Mouse (Mus musculus) MEL (cell line): Measurements from ENCODE around the gene Slc9a3r1. TPM values are rescaled to one million over a fixed set of nuclear protein-coding genes. Genes with fewer than 3 reads are reported as not detected.

Experiments used
- DNase-seq: peaks from one replicate; pipeline ENCODE4 v3.0.0; 2011; ENCODE audit warnings: low read depth, low spot score
- H3K27ac ChIP-seq: 2 replicates; pipeline ENCODE4 v1.5.1; 2012; ENCODE audit warnings: low read depth, mild to moderate bottlenecking, control low read depth, low read length, moderate library complexity; ENCODE audit not compliant: control insufficient read depth
- H3K27me3 ChIP-seq, 2 experiments: fragments of 150-350 bp in 1 of 2; sonication (generic) in 1 of 2; 2 replicates each; pipeline ENCODE4 v1.6.1; 2012; ENCODE audit warnings: low read length in 2 of 2, mild to moderate bottlenecking in 2 of 2, improper control_type of control experiment in 1 of 2, moderate library complexity in 1 of 2; ENCODE audit not compliant: insufficient read depth in 2 of 2, control insufficient read depth in 1 of 2
- H3K36me3 ChIP-seq, 2 experiments: 2 replicates each; pipeline ENCODE4 v1.6.1; 2012 to 2014; ENCODE audit warnings: low read length in 2 of 2, improper control_type of control experiment in 1 of 2, inconsistent platforms in 1 of 2, mild to moderate bottlenecking in 1 of 2; ENCODE audit not compliant: insufficient read depth in 2 of 2, control insufficient read depth in 1 of 2
- H3K4me1 ChIP-seq, 2 experiments: fragments of 150-350 bp in 1 of 2; sonication (generic) in 1 of 2; 2 replicates each; pipeline ENCODE4 v1.6.1; 2012; ENCODE audit warnings: low read length in 2 of 2, improper control_type of control experiment in 1 of 2, mild to moderate bottlenecking in 1 of 2; ENCODE audit not compliant: insufficient read depth in 2 of 2, control insufficient read depth in 1 of 2
- H3K4me3 ChIP-seq, 2 experiments: fragments of 150-350 bp in 1 of 2; sonication (generic) in 1 of 2; 2 replicates each; pipeline ENCODE4 v1.5.1; 2012; ENCODE audit warnings: low read depth in 2 of 2, low read length in 2 of 2, mild to moderate bottlenecking in 2 of 2, moderate library complexity in 2 of 2, control low read depth in 1 of 2, improper control_type of control experiment in 1 of 2; ENCODE audit not compliant: control insufficient read depth in 1 of 2, insufficient read depth in 1 of 2
- H3K79me2 ChIP-seq: 2 replicates; pipeline ENCODE4 v1.6.1; 2012; ENCODE audit warnings: mild to moderate bottlenecking, low read length, moderate library complexity; ENCODE audit not compliant: control insufficient read depth, poor library complexity, insufficient read depth
- H3K9ac ChIP-seq: 2 replicates; pipeline ENCODE4 v1.6.1; 2012; ENCODE audit warnings: low read depth, mild to moderate bottlenecking, control low read depth, low read length, moderate library complexity; ENCODE audit not compliant: control insufficient read depth, poor library complexity, severe bottlenecking
- H3K9me3 ChIP-seq: fragments of 150-350 bp; sonication (generic); replicated peaks from 2 replicates; pipeline ENCODE4 v1.6.1; 2012; ENCODE audit warnings: mild to moderate bottlenecking, low read length, improper control_type of control experiment, moderate library complexity; ENCODE audit not compliant: insufficient read depth
- BHLHE40 ChIP-seq: IDR thresholded peaks from 2 replicates; pipeline ENCODE4 v1.6.1; 2012; ENCODE audit warnings: low read depth, mild to moderate bottlenecking, inconsistent platforms, low read length, improper control_type of control experiment, borderline replicate concordance
- CHD1 ChIP-seq: IDR thresholded peaks from 2 replicates; pipeline ENCODE4 v1.6.1; 2012; ENCODE audit warnings: low read depth, mild to moderate bottlenecking, inconsistent platforms, low read length, improper control_type of control experiment
- CHD2 ChIP-seq: IDR thresholded peaks from 2 replicates; pipeline ENCODE4 v1.6.1; 2011; ENCODE audit warnings: low read length, improper control_type of control experiment
- CTCF ChIP-seq, 3 experiments: IDR thresholded peaks in 2 of 3; conservative IDR thresholded peaks in 1 of 3; 2 replicates each; pipeline ENCODE4 v1.5.1; 2011 to 2012; ENCODE audit warnings: low read length in 3 of 3, low read depth in 2 of 3, mild to moderate bottlenecking in 2 of 3, improper control_type of control experiment in 1 of 3, inconsistent platforms in 1 of 3, mixed read lengths in 1 of 3, moderate library complexity in 1 of 3; ENCODE audit not compliant: control insufficient read depth in 1 of 3, insufficient read depth in 1 of 3, poor library complexity in 1 of 3, severe bottlenecking in 1 of 3
- E2F4 ChIP-seq: IDR thresholded peaks from 2 replicates; pipeline ENCODE4 v1.6.1; 2011; ENCODE audit warnings: low read depth, low read length, improper control_type of control experiment, borderline replicate concordance
- ELF1 ChIP-seq: IDR thresholded peaks from 2 replicates; pipeline ENCODE4 v1.6.1; 2014; ENCODE audit warnings: low read depth, mild to moderate bottlenecking, inconsistent platforms, low read length, improper control_type of control experiment, moderate library complexity
- EP300 ChIP-seq, 2 experiments: IDR thresholded peaks; 2 replicates each; pipeline ENCODE4 v1.6.1; 2011; ENCODE audit warnings: improper control_type of control experiment in 2 of 2, low read length in 2 of 2, low read depth in 1 of 2, mild to moderate bottlenecking in 1 of 2
- ETS1 ChIP-seq: IDR thresholded peaks from 2 replicates; pipeline ENCODE4 v1.6.1; 2012; ENCODE audit warnings: low read depth, mild to moderate bottlenecking, inconsistent platforms, low read length, improper control_type of control experiment, moderate library complexity
- GABPA ChIP-seq: IDR thresholded peaks from 2 replicates; pipeline ENCODE4 v1.6.1; 2012; ENCODE audit warnings: low read depth, mild to moderate bottlenecking, inconsistent platforms, low read length, improper control_type of control experiment, moderate library complexity
- GATA1 ChIP-seq: IDR thresholded peaks from 2 replicates; pipeline ENCODE4 v1.6.1; 2011; ENCODE audit warnings: low read depth, low read length, improper control_type of control experiment
- HCFC1 ChIP-seq: IDR thresholded peaks from 2 replicates; pipeline ENCODE4 v1.6.1; 2012; ENCODE audit warnings: low read depth, mild to moderate bottlenecking, inconsistent platforms, low read length, improper control_type of control experiment, moderate library complexity
- KAT2A ChIP-seq: conservative IDR thresholded peaks from 2 replicates; pipeline ENCODE4 v1.6.1; 2012; ENCODE audit warnings: low read depth, low read length, improper control_type of control experiment, inconsistent platforms
- MAFK ChIP-seq: IDR thresholded peaks from 2 replicates; pipeline ENCODE4 v1.6.1; 2011; ENCODE audit warnings: low read depth, mild to moderate bottlenecking, low read length, improper control_type of control experiment, borderline replicate concordance
- MAX ChIP-seq: IDR thresholded peaks from 2 replicates; pipeline ENCODE4 v1.6.1; 2011; ENCODE audit warnings: low read length, improper control_type of control experiment
- MAZ ChIP-seq: IDR thresholded peaks from 2 replicates; pipeline ENCODE4 v1.6.1; 2012; ENCODE audit warnings: low read depth, mild to moderate bottlenecking, inconsistent platforms, low read length, improper control_type of control experiment
- MYB ChIP-seq: IDR thresholded peaks from 2 replicates; pipeline ENCODE4 v1.6.1; 2011; ENCODE audit warnings: mild to moderate bottlenecking, low read depth, low read length, improper control_type of control experiment
- MYC ChIP-seq: IDR thresholded peaks from 2 replicates; pipeline ENCODE4 v1.6.1; 2011; ENCODE audit warnings: low read depth, mild to moderate bottlenecking, low read length, improper control_type of control experiment, moderate library complexity
- NELFE ChIP-seq: IDR thresholded peaks from 2 replicates; pipeline ENCODE4 v1.6.1; 2011; ENCODE audit warnings: low read depth, low read length, improper control_type of control experiment
- POLR2A ChIP-seq, 2 experiments: IDR thresholded peaks; 2 replicates each; pipeline ENCODE4 v1.6.1; 2011 to 2012; ENCODE audit warnings: low read length in 2 of 2, mild to moderate bottlenecking in 2 of 2, control low read depth in 1 of 2, improper control_type of control experiment in 1 of 2, low read depth in 1 of 2, moderate library complexity in 1 of 2; ENCODE audit not compliant: control insufficient read depth in 1 of 2, insufficient read depth in 1 of 2, poor library complexity in 1 of 2
- POLR2AphosphoS2 ChIP-seq: IDR thresholded peaks from 2 replicates; pipeline ENCODE4 v1.6.1; 2011; ENCODE audit warnings: low read length, improper control_type of control experiment
- RAD21 ChIP-seq: IDR thresholded peaks from 2 replicates; pipeline ENCODE4 v1.6.1; 2011; ENCODE audit warnings: mild to moderate bottlenecking, low read depth, low read length, improper control_type of control experiment
- SMC3 ChIP-seq: IDR thresholded peaks from 2 replicates; pipeline ENCODE4 v1.6.1; 2011; ENCODE audit warnings: low read depth, low read length, improper control_type of control experiment
- TAL1 ChIP-seq: IDR thresholded peaks from 2 replicates; pipeline ENCODE4 v1.6.1; 2012; ENCODE audit warnings: mild to moderate bottlenecking, inconsistent platforms, low read length, moderate library complexity, mixed read lengths
- TBP ChIP-seq: IDR thresholded peaks from 2 replicates; pipeline ENCODE4 v1.8.0; 2011; ENCODE audit warnings: low read depth, low read length, improper control_type of control experiment
- USF1 ChIP-seq: IDR thresholded peaks from 2 replicates; pipeline ENCODE4 v1.6.1; 2014; ENCODE audit warnings: low read depth, mild to moderate bottlenecking, inconsistent platforms, low read length, improper control_type of control experiment, moderate library complexity
- ZC3H11A ChIP-seq: IDR thresholded peaks from 2 replicates; pipeline ENCODE4 v1.6.1; 2012; ENCODE audit warnings: low read depth, mild to moderate bottlenecking, inconsistent platforms, low read length, improper control_type of control experiment
- ZKSCAN1 ChIP-seq: IDR thresholded peaks from 2 replicates; pipeline ENCODE4 v1.6.1; 2012; ENCODE audit warnings: low read depth, mild to moderate bottlenecking, inconsistent platforms, low read length, improper control_type of control experiment, moderate library complexity
- ZMIZ1 ChIP-seq: IDR thresholded peaks from 2 replicates; pipeline ENCODE4 v1.6.1; 2012; ENCODE audit warnings: low read depth, mild to moderate bottlenecking, inconsistent platforms, low read length, improper control_type of control experiment, moderate library complexity
- ZNF384 ChIP-seq: IDR thresholded peaks from 2 replicates; pipeline ENCODE4 v1.6.1; 2012; ENCODE audit warnings: low read depth, mild to moderate bottlenecking, inconsistent platforms, low read length, improper control_type of control experiment
- polyA plus RNA-seq, 2 experiments: library from polyadenylated mRNA; stranded (reverse) in 1 of 2; unstranded in 1 of 2; fragments of >175 nt in 1 of 2; fragments of >200 nt in 1 of 2; gene quantifications; 2 replicates each; pipeline versions ENCODE4 v1.2.1 to v1.2.4; 2012; ENCODE audit warnings: low replicate concordance in 2 of 2, low read depth in 1 of 2; ENCODE audit not compliant: insufficient read length in 2 of 2, insufficient read depth in 1 of 2, missing spikeins in 1 of 2
- total RNA-seq: library from RNA; depleted of rRNA; stranded (reverse); fragments of 300-350 nt; gene quantifications from 2 replicates; pipeline ENCODE4 v1.2.3, GENCODE M21; 2012

The Slc9a3r1 gene
- total and polyA plus RNA-seq, 3 experiments = 112 to 127 TPM; not detected in 1

- Histone ChIP-seq H3K36me3 (peaks cover 0 to 21% of the 10 kb centered on the region in 2 experiments; a peak in 2 of 4 replicates), H3K27ac (no peak overlapping the region), H3K9ac (no peak overlapping the region; the same call in 1 of the 2 replicates)
- no peak for DNase-seq
- no peak for TF ChIP-seq MAZ
- no peak for TF ChIP-seq MAFK
- TF ChIP-seq HCFC1 = no peak
- TF ChIP-seq ZC3H11A = no peak
- TF ChIP-seq RAD21 = no peak
- TF ChIP-seq ZMIZ1 = no peak
- TF ChIP-seq SMC3 = no peak
- TF ChIP-seq GATA1 = no peak
- TF ChIP-seq CHD1 = no peak
- no peak for TF ChIP-seq BHLHE40
- no peak for TF ChIP-seq EP300 (IDR thresholded peaks at IDR 0.05; ENCODE audit: low read depth in 1 of 2, low read length in 2 of 2)
- no peak for TF ChIP-seq MYC
- no peak for TF ChIP-seq ETS1
- TF ChIP-seq POLR2A (IDR thresholded peaks at IDR 0.05; ENCODE audit: control insufficient read depth in 1 of 2, insufficient read depth in 1 of 2, low read depth in 1 of 2, low read length in 2 of 2, poor library complexity in 1 of 2) = no peak
- TF ChIP-seq CTCF (IDR thresholded peaks at IDR 0.05 in 2 of 3, conservative IDR thresholded peaks at IDR 0.05 in 1 of 3; ENCODE audit: control insufficient read depth in 1 of 3, insufficient read depth in 1 of 3, low read depth in 2 of 3, low read length in 3 of 3, poor library complexity in 1 of 3, severe bottlenecking in 1 of 3) = no peak
- no peak for TF ChIP-seq ZKSCAN1
- TF ChIP-seq USF1 = no peak
- no peak for TF ChIP-seq MYB
- TF ChIP-seq E2F4 = no peak
- TF ChIP-seq, all 39 proteins: peak for 0
- Histone ChIP-seq H3K27me3 (peaks cover 3 to 4% of the 10 kb centered on the region in 2 experiments), H3K79me2 (no peaks in the 10 kb centered on the region), H3K4me1 (peaks cover 9 to 35% of the 10 kb centered on the region in 2 experiments), H3K9me3 (no peaks in the 10 kb centered on the region), H3K4me3 (no peak overlapping the region)
Measured at GRCm38 (mm10) chr11:115153088-115153487, 10.1 kb upstream of the Slc9a3r1 start.

DNA sequence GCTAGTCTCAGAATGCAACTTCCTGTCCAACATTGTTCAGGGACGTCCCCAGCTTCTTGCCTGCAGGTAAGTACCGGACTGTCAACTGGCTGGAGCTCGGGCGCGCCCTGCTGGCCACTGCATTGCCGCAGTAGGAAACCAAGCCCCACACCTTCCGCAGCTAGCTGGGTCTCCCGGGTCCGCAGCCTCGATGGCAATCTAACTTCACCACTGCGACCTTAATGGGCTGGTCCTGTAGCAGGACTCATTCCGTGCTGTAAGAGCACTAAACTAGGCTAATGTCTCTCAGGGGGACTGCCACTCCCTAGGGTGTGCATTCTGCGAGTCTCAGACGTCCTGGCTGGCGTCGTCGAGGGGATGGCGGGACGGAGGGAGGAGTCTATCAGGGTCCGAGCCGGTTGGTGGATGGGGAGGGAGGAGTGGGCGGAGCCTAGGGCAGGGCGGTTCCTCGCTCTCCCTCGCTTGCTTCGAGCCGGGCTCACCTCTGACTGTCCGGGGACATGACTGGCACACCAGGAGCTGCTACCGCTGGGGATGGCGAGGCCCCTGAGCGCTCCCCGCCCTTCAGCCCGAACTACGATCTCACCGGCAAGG, 9.3 kb upstream of the Slc9a3r1 start:
- peaks cover 3% of the 10 kb centered on the region in 2 experiments; a peak in 3 of 4 replicates for H3K27me3 ChIP-seq
- peak; percentile 97 for DNase-seq
- peak overlapping the region; percentile 69 for H3K9ac ChIP-seq
- peaks cover 0 to 27% of the 10 kb centered on the region in 2 experiments; a peak in 2 of 4 replicates for H3K36me3 ChIP-seq
- H3K4me3 ChIP-seq = peak overlapping the region; percentile 57 to 75
- H3K9me3 ChIP-seq = no peaks in the 10 kb centered on the region
- H3K4me1 ChIP-seq = peaks cover 13 to 40% of the 10 kb centered on the region in 2 experiments
- H3K27ac ChIP-seq = peak overlapping the region; percentile 33; the same call in 1 of the 2 replicates
- H3K79me2 ChIP-seq = no peaks in the 10 kb centered on the region
- TF ChIP-seq CHD2 (no peak; the same call in 1 of the 2 replicates), EP300 (IDR thresholded peaks at IDR 0.05; ENCODE audit: low read depth in 1 of 2, low read length in 2 of 2) (peak in 1 of 2 experiments; percentile 11; a peak in 1 of 4 replicates), GATA1 (no peak), POLR2A (IDR thresholded peaks at IDR 0.05; ENCODE audit: control insufficient read depth in 1 of 2, insufficient read depth in 1 of 2, low read depth in 1 of 2, low read length in 2 of 2, poor library complexity in 1 of 2) (peak; percentile 63 to 81; a peak in 3 of 4 replicates), ZNF384 (0 out of 2 replicates have a peak, but pooled peaks have one; percentile 13), GABPA (no peak), TBP (peak; percentile 55; the same call in 1 of the 2 replicates), ELF1 (no peak), KAT2A (0 out of 2 replicates have a peak, but pooled peaks have one; percentile 17), RAD21 (peak; percentile 87), TAL1 (no peak), E2F4 (peak; percentile 59; the same call in 1 of the 2 replicates), MAZ (no peak), SMC3 (peak; percentile 76), MAX (peak; percentile 73; the same call in 1 of the 2 replicates), CHD1 (0 out of 2 replicates have a peak, but pooled peaks have one; percentile 37), POLR2AphosphoS2 (0 out of 2 replicates have a peak, but pooled peaks have one; percentile 66), ZMIZ1 (peak; percentile 92), HCFC1 (peak; percentile 67), BHLHE40 (no peak), USF1 (no peak), NELFE (peak; percentile 73)
